Mouse (Mus musculus) E14TG2a.4 (cell line): ENCODE data around the gene Tubg1.

Experiments used
- CTCF ChIP-seq: conservative IDR thresholded peaks from 2 replicates; pipeline ENCODE4 v1.5.1; 2014; ENCODE audit warnings: low read length
- NANOG ChIP-seq: IDR thresholded peaks from 2 replicates; pipeline ENCODE4 v1.6.1; 2014; ENCODE audit warnings: borderline replicate concordance, low read length, mixed read lengths
- POU5F1 ChIP-seq: IDR thresholded peaks from 2 replicates; pipeline ENCODE4 v1.6.1; 2014; ENCODE audit warnings: low read length, borderline replicate concordance

DNA sequence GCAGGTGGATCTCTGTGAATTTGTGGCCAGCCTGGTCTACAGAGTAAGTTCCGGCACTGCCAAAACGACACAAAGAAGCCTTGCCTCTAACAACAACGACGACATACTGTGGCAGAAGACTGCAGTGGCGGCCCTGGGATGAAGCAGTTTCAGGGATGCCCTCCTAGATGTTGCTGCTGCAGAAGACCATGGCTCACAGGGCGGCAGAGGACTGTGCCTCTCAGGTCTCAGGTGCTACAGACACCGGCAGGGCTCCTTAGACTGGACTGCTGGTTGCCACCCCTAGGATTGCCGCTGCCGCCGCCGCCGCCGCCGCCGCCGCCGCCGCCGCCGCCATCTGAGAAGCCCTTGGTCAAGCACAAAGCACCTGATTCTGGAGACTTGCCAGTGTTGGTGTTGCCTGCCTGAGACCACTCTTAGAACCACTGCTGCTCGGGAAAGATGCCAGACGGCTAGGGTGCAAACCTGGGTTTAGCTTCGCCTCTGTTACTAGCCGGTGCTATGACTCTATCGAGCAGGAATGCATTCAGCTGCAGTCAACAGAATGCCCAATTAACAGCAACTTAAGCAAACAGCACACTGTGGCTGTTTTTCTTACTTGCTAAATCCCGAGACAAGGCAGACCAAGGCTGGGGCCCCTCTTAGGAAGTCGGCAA lies 20.6 kb downstream of the Tubg1 start:
- no peak for TF ChIP-seq CTCF
- no peak for TF ChIP-seq NANOG
- no peak for TF ChIP-seq POU5F1
